In genomic region chr15:12493258-12493657, GRCm38 (mm10) we compare ENCODE assay signal across 10 mouse cellular contexts.
DNase-seq lines count a peak whose midpoint lies in the region; ATAC-seq and TF ChIP-seq lines count a peak whose summit lies in the region.
"Had no signal": no experiment of that assay in that cellular context is flagged by ENCODE, and none has a peak within 500 bp of the region (broad histone marks: within the 10 kb centered on the region; RNA-seq: fewer than 3 reads in every experiment).

No protein-coding gene starts in this region.

- no peak for DNase-seq in embryonic facial prominence, embryonic 10.5 days (ENCODE audit: low spot score)
- DNase-seq in ES-E14 (ENCODE audit: low read depth, low spot score), result no peak
- DNase-seq in lung, postnatal 25 days (ENCODE audit: low spot score), result peak; percentile 49
- DNase-seq in spleen, adult 18-20 months, result no peak

- WGBS in embryonic facial prominence, embryonic 13.5 days, result 56% methylated on average over 7 of the region's 7 CpGs
- 67% methylated on average over 7 of the region's 7 CpGs for WGBS in embryonic facial prominence, embryonic 10.5 days
- WGBS in kidney, embryonic 16.5 days, result 52% methylated on average over 7 of the region's 7 CpGs
- whole genome bisulfite sequencing in forebrain, embryonic 16.5 days, result 60% methylated on average over 7 of the region's 7 CpGs
- WGBS in forebrain, embryonic 13.5 days, result 64% methylated on average over 7 of the region's 7 CpGs

- peaks cover 15% of the 10 kb centered on the region for H3K4me1 ChIP-seq in embryonic facial prominence, embryonic 13.5 days
- H3K4me1 ChIP-seq in embryonic facial prominence, embryonic 10.5 days, result peaks cover 18% of the 10 kb centered on the region
- H3K4me1 ChIP-seq in ES-E14 (ENCODE audit: control insufficient read depth in 2 of 2, insufficient read depth in 2 of 2, low read length in 2 of 2, poor library complexity in 1 of 2), result peaks cover 6 to 22% of the 10 kb centered on the region in 2 experiments; a peak in 3 of 4 replicates
- H3K4me1 ChIP-seq in kidney, embryonic 16.5 days (ENCODE audit: insufficient read depth, low read length), result peaks cover 32% of the 10 kb centered on the region
- H3K4me1 ChIP-seq in forebrain, embryonic 16.5 days (replicated peaks; ENCODE audit: control insufficient read depth, insufficient read depth, low read length), result peaks cover 6% of the 10 kb centered on the region; the same call in 1 of the 2 replicates
- peaks cover 13% of the 10 kb centered on the region for H3K4me1 ChIP-seq in forebrain, embryonic 13.5 days

- H3K9ac ChIP-seq in embryonic facial prominence, embryonic 13.5 days, result no peak overlapping the region
- H3K9ac ChIP-seq in ES-E14 (ENCODE audit: insufficient read depth, low read depth, low read length, poor library complexity, severe bottlenecking), result 0 out of 2 replicates have a peak overlapping the region, but pooled peaks have one; percentile 2
- no peak overlapping the region for H3K9ac ChIP-seq in kidney, embryonic 16.5 days (replicated peaks; ENCODE audit: low read length)
- H3K9ac ChIP-seq in forebrain, embryonic 16.5 days (replicated peaks; ENCODE audit: low read depth, low read length), result no peak overlapping the region
- no peak overlapping the region for H3K9ac ChIP-seq in forebrain, embryonic 13.5 days
- H3K9ac ChIP-seq: hindbrain, embryonic 14.5 days had no signal

- no peak overlapping the region for H3K4me3 ChIP-seq in embryonic facial prominence, embryonic 13.5 days
- H3K4me3 ChIP-seq in embryonic facial prominence, embryonic 10.5 days, result no peak overlapping the region
- H3K4me3 ChIP-seq in ES-E14 (ENCODE audit: insufficient read depth in 1 of 2, low read depth in 1 of 2, low read length in 2 of 2, poor library complexity in 1 of 2, severe bottlenecking in 1 of 2), result no peak overlapping the region
- H3K4me3 ChIP-seq in kidney, embryonic 16.5 days (ENCODE audit: low read length), result no peak overlapping the region
- H3K4me3 ChIP-seq in forebrain, embryonic 16.5 days (replicated peaks; ENCODE audit: low read length), result no peak overlapping the region
- no peak overlapping the region for H3K4me3 ChIP-seq in forebrain, embryonic 13.5 days

- H3K4me2 ChIP-seq in embryonic facial prominence, embryonic 13.5 days, result peak overlapping the region; percentile 14; the same call in 1 of the 2 replicates
- no peak overlapping the region for H3K4me2 ChIP-seq in kidney, embryonic 16.5 days (replicated peaks; ENCODE audit: low read depth, low read length)
- H3K4me2 ChIP-seq in forebrain, embryonic 16.5 days (ENCODE audit: low read length), result no peak overlapping the region
- H3K4me2 ChIP-seq in forebrain, embryonic 13.5 days, result no peak overlapping the region
- H3K4me2 ChIP-seq: hindbrain, embryonic 14.5 days had no signal

- H3K27ac ChIP-seq in embryonic facial prominence, embryonic 13.5 days, result peak overlapping the region; percentile 48; the same call in 1 of the 2 replicates
- H3K27ac ChIP-seq in embryonic facial prominence, embryonic 10.5 days (replicated peaks), result no peak overlapping the region
- H3K27ac ChIP-seq in ES-E14 (ENCODE audit: insufficient read depth, low read depth, low read length, poor library complexity, severe bottlenecking), result no peak overlapping the region
- H3K27ac ChIP-seq in kidney, embryonic 16.5 days (ENCODE audit: low read length), result no peak overlapping the region
- no peak overlapping the region for H3K27ac ChIP-seq in forebrain, embryonic 16.5 days (ENCODE audit: low read length)
- no peak overlapping the region for H3K27ac ChIP-seq in forebrain, embryonic 13.5 days
- H3K27ac ChIP-seq: hindbrain, embryonic 14.5 days had no signal

- no peaks in the 10 kb centered on the region for H3K36me3 ChIP-seq in embryonic facial prominence, embryonic 13.5 days
- H3K36me3 ChIP-seq in embryonic facial prominence, embryonic 10.5 days (replicated peaks), result no peaks in the 10 kb centered on the region
- H3K36me3 ChIP-seq in ES-E14 (ENCODE audit: control insufficient read depth, insufficient read depth, low read length, poor library complexity, severe bottlenecking), result no peaks in the 10 kb centered on the region
- H3K36me3 ChIP-seq in kidney, embryonic 16.5 days (ENCODE audit: insufficient read depth, low read length), result no peaks in the 10 kb centered on the region
- no peaks in the 10 kb centered on the region for H3K36me3 ChIP-seq in forebrain, embryonic 16.5 days (ENCODE audit: control insufficient read depth, insufficient read depth)
- no peaks in the 10 kb centered on the region for H3K36me3 ChIP-seq in forebrain, embryonic 13.5 days (ENCODE audit: poor library complexity, severe bottlenecking)

- H3K9me3 ChIP-seq in embryonic facial prominence, embryonic 13.5 days, result no peaks in the 10 kb centered on the region
- H3K9me3 ChIP-seq in embryonic facial prominence, embryonic 10.5 days, result no peaks in the 10 kb centered on the region
- no peaks in the 10 kb centered on the region for H3K9me3 ChIP-seq in ES-E14 (ENCODE audit: control insufficient read depth, insufficient read depth, low read depth, low read length)
- H3K9me3 ChIP-seq in kidney, embryonic 16.5 days (ENCODE audit: low read length), result no peaks in the 10 kb centered on the region
- no peaks in the 10 kb centered on the region for H3K9me3 ChIP-seq in forebrain, embryonic 16.5 days (ENCODE audit: control insufficient read depth, low read length)
- no peaks in the 10 kb centered on the region for H3K9me3 ChIP-seq in forebrain, embryonic 13.5 days (replicated peaks)

- ATAC-seq in embryonic facial prominence, embryonic 13.5 days (ENCODE audit: insufficient number of reproducible peaks, insufficient read depth, low FRiP score, low TSS enrichment, low read depth), result 0 out of 2 replicates have a peak, but pooled peaks have one; percentile 28
- ATAC-seq in kidney, embryonic 16.5 days (ENCODE audit: low FRiP score, low TSS enrichment), result peak; percentile 47; the same call in 1 of the 2 replicates
- ATAC-seq in forebrain, embryonic 16.5 days, result no peak
- ATAC-seq in forebrain, embryonic 13.5 days, result no peak
- ATAC-seq: Patski had no signal

- in situ Hi-C loops in ES-E14 (cut with MboI; ENCODE audit: low sequenced_read_pairs in 2 of 2, unreplicated experiment in 2 of 2), result no loop called here

- no peaks in the 10 kb centered on the region for H3K27me3 ChIP-seq in embryonic facial prominence, embryonic 13.5 days
- no peaks in the 10 kb centered on the region for H3K27me3 ChIP-seq in embryonic facial prominence, embryonic 10.5 days (replicated peaks; ENCODE audit: low read depth, poor library complexity, severe bottlenecking)
- H3K27me3 ChIP-seq in kidney, embryonic 16.5 days (ENCODE audit: insufficient read depth, low read length), result no peaks in the 10 kb centered on the region
- no peaks in the 10 kb centered on the region for H3K27me3 ChIP-seq in forebrain, embryonic 16.5 days (replicated peaks; ENCODE audit: control insufficient read depth, insufficient read depth, low read length)
- H3K27me3 ChIP-seq in forebrain, embryonic 13.5 days, result no peaks in the 10 kb centered on the region
- H3K27me3 ChIP-seq: Patski had no signal

TF ChIP-seq in ES-E14, 5 proteins besides CTCF, POLR2A, EP300 and RAD21:
- no peak for TF ChIP-seq ZC3H11A (IDR thresholded peaks at IDR 0.05; ENCODE audit: borderline replicate concordance, low read depth, low read length)
- no peak for TF ChIP-seq HCFC1 (IDR thresholded peaks at IDR 0.05; ENCODE audit: borderline replicate concordance, insufficient read depth, low read length)
- no peak for TF ChIP-seq ZNF384 (IDR thresholded peaks at IDR 0.05; ENCODE audit: low read depth, low read length)
- no peak for TF ChIP-seq MAFK (IDR thresholded peaks at IDR 0.05; ENCODE audit: insufficient read depth, low read depth, low read length)
- TF ChIP-seq CHD2 (IDR thresholded peaks at IDR 0.05; ENCODE audit: low read depth, low read length), result no peak

Comparison
In these comparisons a context has a peak if more than half of its experiments do, and no peak if none do; other contexts are left out.
1. ATAC-seq: peak in embryonic facial prominence, embryonic 13.5 days (single experiment) and kidney, embryonic 16.5 days (single experiment); none in forebrain, embryonic 16.5 days (single experiment) and forebrain, embryonic 13.5 days (single experiment).